Mouse (Mus musculus): ENCODE results near the gene Pla2g15. TPM values are rescaled to one million over a fixed set of nuclear protein-coding genes. Genes with fewer than 3 reads are reported as not detected.

Pla2g15 gene
- total and polyA plus RNA-seq, 3 experiments = 4.0 to 9.4 TPM; not detected in 1

DNA sequence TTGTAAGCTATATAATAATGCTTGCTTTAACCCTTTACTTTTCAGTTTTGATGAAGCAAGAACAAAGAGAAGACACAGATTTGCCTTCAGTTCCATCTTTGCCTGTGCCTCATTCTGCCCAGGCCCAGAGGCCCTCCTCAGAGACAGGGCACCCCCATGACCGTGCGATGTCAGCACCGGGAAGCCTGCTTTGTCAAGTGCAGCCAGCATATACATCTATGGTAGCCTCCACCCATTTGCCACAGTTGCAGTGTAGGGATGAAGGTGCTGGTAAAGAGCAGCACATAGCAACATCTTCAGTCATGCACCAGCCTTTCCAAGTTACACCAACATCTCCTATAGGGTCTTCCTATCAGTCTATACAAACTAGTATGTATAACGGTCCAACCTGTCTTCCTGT is 42.1 kb upstream of the Pla2g15 start:
- Histone ChIP-seq H3K27ac (ENCODE audit: control insufficient read depth, low read depth, low read length) (no peak overlapping the region), H3K9me3 (replicated peaks; ENCODE audit: insufficient read depth, low read length) (no peaks in the 10 kb centered on the region), H3K79me2 (ENCODE audit: control insufficient read depth, insufficient read depth, low read length, poor library complexity) (no peaks in the 10 kb centered on the region), H3K4me3 (ENCODE audit: control insufficient read depth in 1 of 2, insufficient read depth in 1 of 2, low read depth in 2 of 2, low read length in 2 of 2) (no peak overlapping the region), H3K9ac (ENCODE audit: control insufficient read depth, low read depth, low read length, poor library complexity, severe bottlenecking) (no peak overlapping the region), H3K4me1 (ENCODE audit: control insufficient read depth in 1 of 2, insufficient read depth in 2 of 2, low read length in 2 of 2) (no peaks in the 10 kb centered on the region), H3K36me3 (ENCODE audit: control insufficient read depth in 1 of 2, insufficient read depth in 2 of 2, low read length in 2 of 2) (peaks cover 0 to 26% of the 10 kb centered on the region in 2 experiments; a peak in 2 of 4 replicates), H3K27me3 (ENCODE audit: control insufficient read depth in 1 of 2, insufficient read depth in 2 of 2, low read length in 2 of 2) (no peaks in the 10 kb centered on the region)
- no peak for DNase-seq (ENCODE audit: low read depth, low spot score)
- TF ChIP-seq MAFK (IDR thresholded peaks at IDR 0.05; ENCODE audit: borderline replicate concordance, low read depth, low read length) (no peak), NRF1 (IDR thresholded peaks at IDR 0.05; ENCODE audit: insufficient read depth, low read depth, low read length, poor library complexity, severe bottlenecking) (no peak), RCOR1 (IDR thresholded peaks at IDR 0.05; ENCODE audit: low read depth, low read length) (no peak), ETS1 (IDR thresholded peaks at IDR 0.05; ENCODE audit: low read depth, low read length) (no peak), MAZ (IDR thresholded peaks at IDR 0.05; ENCODE audit: low read depth, low read length) (no peak), ELF1 (IDR thresholded peaks at IDR 0.05; ENCODE audit: low read depth, low read length) (no peak), SIN3A (IDR thresholded peaks at IDR 0.05; ENCODE audit: low read length) (no peak), E2F4 (IDR thresholded peaks at IDR 0.05; ENCODE audit: borderline replicate concordance, low read depth, low read length) (no peak)

DNA sequence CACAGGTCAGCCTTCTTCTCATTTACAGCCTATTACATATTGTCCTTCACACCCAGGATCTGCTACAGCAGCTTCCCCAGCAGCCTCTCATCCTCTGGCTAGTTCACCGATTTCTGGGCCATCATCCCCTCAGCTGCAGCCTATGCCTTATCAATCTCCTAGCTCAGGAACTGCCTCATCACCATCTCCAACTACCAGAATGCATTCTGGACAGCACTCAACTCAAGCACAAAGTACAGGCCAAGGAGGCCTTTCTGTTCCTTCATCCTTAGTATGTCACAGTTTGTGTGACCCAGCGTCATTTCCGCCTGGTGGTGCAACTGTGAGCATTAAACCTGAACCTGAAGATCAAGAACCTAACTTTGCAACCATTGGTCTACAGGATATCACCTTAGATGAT is 41.5 kb upstream of the Pla2g15 start:
- H3K79me2 ChIP-seq (ENCODE audit: control insufficient read depth, insufficient read depth, low read length, poor library complexity) = no peaks in the 10 kb centered on the region
- peaks cover 0 to 27% of the 10 kb centered on the region in 2 experiments; a peak in 2 of 4 replicates for H3K36me3 ChIP-seq (ENCODE audit: control insufficient read depth in 1 of 2, insufficient read depth in 2 of 2, low read length in 2 of 2)
- H3K9ac ChIP-seq (ENCODE audit: control insufficient read depth, low read depth, low read length, poor library complexity, severe bottlenecking) = no peak overlapping the region
- DNase-seq (ENCODE audit: low read depth, low spot score) = no peak
- H3K27me3 ChIP-seq (ENCODE audit: control insufficient read depth in 1 of 2, insufficient read depth in 2 of 2, low read length in 2 of 2) = no peaks in the 10 kb centered on the region
- no peaks in the 10 kb centered on the region for H3K9me3 ChIP-seq (replicated peaks; ENCODE audit: insufficient read depth, low read length)
- no peak for TF ChIP-seq ETS1 (IDR thresholded peaks at IDR 0.05; ENCODE audit: low read depth, low read length)
- TF ChIP-seq CHD2 (IDR thresholded peaks at IDR 0.05; ENCODE audit: low read length) = no peak
- TF ChIP-seq RAD21 (IDR thresholded peaks at IDR 0.05; ENCODE audit: low read depth, low read length) = no peak
- no peak for TF ChIP-seq MYB (IDR thresholded peaks at IDR 0.05; ENCODE audit: low read depth, low read length)
- TF ChIP-seq ZNF384 (IDR thresholded peaks at IDR 0.05; ENCODE audit: low read depth, low read length) = no peak
- TF ChIP-seq NELFE (IDR thresholded peaks at IDR 0.05; ENCODE audit: low read depth, low read length) = no peak
- no peak for TF ChIP-seq POLR2AphosphoS2 (IDR thresholded peaks at IDR 0.05; ENCODE audit: low read length)
- no peak for TF ChIP-seq EP300 (IDR thresholded peaks at IDR 0.05; ENCODE audit: low read depth in 1 of 2, low read length in 2 of 2)
- TF ChIP-seq ZC3H11A (IDR thresholded peaks at IDR 0.05; ENCODE audit: low read depth, low read length) = no peak
- no peak for TF ChIP-seq BHLHE40 (IDR thresholded peaks at IDR 0.05; ENCODE audit: borderline replicate concordance, low read depth, low read length)
- no peak for TF ChIP-seq USF1 (IDR thresholded peaks at IDR 0.05; ENCODE audit: low read depth, low read length)
- no peak for TF ChIP-seq SIN3A (IDR thresholded peaks at IDR 0.05; ENCODE audit: low read length)
- no peak for TF ChIP-seq KAT2A (conservative IDR thresholded peaks at IDR 0.05; ENCODE audit: low read depth, low read length)
- TF ChIP-seq MAZ (IDR thresholded peaks at IDR 0.05; ENCODE audit: low read depth, low read length) = no peak
- TF ChIP-seq CTCF (IDR thresholded peaks at IDR 0.05 in 2 of 3, conservative IDR thresholded peaks at IDR 0.05 in 1 of 3; ENCODE audit: control insufficient read depth in 1 of 3, insufficient read depth in 1 of 3, low read depth in 2 of 3, low read length in 3 of 3, poor library complexity in 1 of 3, severe bottlenecking in 1 of 3) = no peak
- no peak for TF ChIP-seq USF2 (IDR thresholded peaks at IDR 0.05; ENCODE audit: borderline replicate concordance in 1 of 2, insufficient read depth in 1 of 2, low read depth in 1 of 2, low read length in 2 of 2)
- no peak for TF ChIP-seq TCF12 (IDR thresholded peaks at IDR 0.05; ENCODE audit: low read depth, low read length)
- H3K4me3 ChIP-seq (ENCODE audit: control insufficient read depth in 1 of 2, insufficient read depth in 1 of 2, low read depth in 2 of 2, low read length in 2 of 2) = no peak overlapping the region
- no peak overlapping the region for H3K27ac ChIP-seq (ENCODE audit: control insufficient read depth, low read depth, low read length)
- no peaks in the 10 kb centered on the region for H3K4me1 ChIP-seq (ENCODE audit: control insufficient read depth in 1 of 2, insufficient read depth in 2 of 2, low read length in 2 of 2)
